Mouse (Mus musculus) myocyte (in vitro differentiated cells): Measurements from ENCODE around the gene Adamts17. TPM values are rescaled to one million over a fixed set of nuclear protein-coding genes. Genes with fewer than 3 reads are reported as not detected.

ENCODE experiments used
- H3K27me3 ChIP-seq: one replicate; pipeline ENCODE4 v1.6.1; 2011; ENCODE audit not compliant: control insufficient read depth, insufficient read depth, insufficient read length
- H3K36me3 ChIP-seq: one replicate; pipeline ENCODE4 v1.6.1; 2011; ENCODE audit not compliant: control insufficient read depth, insufficient read depth
- H3K4me2 ChIP-seq: one replicate; pipeline ENCODE4 v1.6.1; 2011; ENCODE audit warnings: low read depth, control low read depth
- H3K4me3 ChIP-seq: one replicate; pipeline ENCODE4 v1.5.1; 2011; ENCODE audit warnings: mild to moderate bottlenecking, control low read depth, moderate library complexity
- H3K79me2 ChIP-seq: one replicate; pipeline ENCODE4 v1.6.1; 2011; ENCODE audit not compliant: control insufficient read depth, insufficient read depth
- H3ac ChIP-seq: one replicate; pipeline ENCODE4 v1.6.1; 2011; ENCODE audit not compliant: control insufficient read depth, insufficient read length
- CEBPB ChIP-seq: IDR thresholded peaks from 2 replicates; pipeline ENCODE4 v1.6.1; 2011; ENCODE audit warnings: mild to moderate bottlenecking, moderate library complexity; ENCODE audit not compliant: poor library complexity, insufficient read depth, severe bottlenecking
- E2F4 ChIP-seq: IDR thresholded peaks from one replicate; pipeline ENCODE4 v1.6.1; 2011; ENCODE audit warnings: mild to moderate bottlenecking, control low read depth, moderate library complexity; ENCODE audit not compliant: insufficient read depth
- MAX ChIP-seq: IDR thresholded peaks from one replicate; pipeline ENCODE4 v1.6.1; 2011; ENCODE audit warnings: low read depth, mild to moderate bottlenecking, control low read depth
- MYOD1 ChIP-seq, 3 experiments: IDR thresholded peaks; one replicate each; pipeline ENCODE4 v1.6.1; 2011; ENCODE audit warnings: control low read depth in 2 of 3, low read depth in 2 of 3, mild to moderate bottlenecking in 2 of 3, moderate library complexity in 1 of 3; ENCODE audit not compliant: insufficient read length in 2 of 3, control insufficient read depth in 1 of 3
- MYOG ChIP-seq, 3 experiments: IDR thresholded peaks; one replicate each; pipeline ENCODE4 v1.6.1; 2011; ENCODE audit warnings: control low read depth in 2 of 3, low read depth in 2 of 3, mild to moderate bottlenecking in 2 of 3; ENCODE audit not compliant: insufficient read length in 2 of 3, control insufficient read depth in 1 of 3, insufficient read depth in 1 of 3
- POLR2A ChIP-seq: IDR thresholded peaks from one replicate; pipeline ENCODE4 v1.6.1; 2011; ENCODE audit warnings: low read depth, mild to moderate bottlenecking, control low read depth, moderate library complexity; ENCODE audit not compliant: insufficient read length
- POLR2AphosphoS2 ChIP-seq: IDR thresholded peaks from one replicate; pipeline ENCODE4 v1.6.1; 2011; ENCODE audit warnings: low read depth, control low read depth; ENCODE audit not compliant: insufficient read length
- REST ChIP-seq: IDR thresholded peaks from one replicate; pipeline ENCODE4 v1.6.1; 2011; ENCODE audit warnings: mild to moderate bottlenecking, control low read depth, moderate library complexity; ENCODE audit not compliant: insufficient read depth, insufficient read length
- SRF ChIP-seq: IDR thresholded peaks from one replicate; pipeline ENCODE4 v1.6.1; 2011; ENCODE audit warnings: low read depth; ENCODE audit not compliant: control insufficient read depth, insufficient read length
- TCF12 ChIP-seq: IDR thresholded peaks from one replicate; pipeline ENCODE4 v1.6.1; 2011; ENCODE audit warnings: mild to moderate bottlenecking, control low read depth; ENCODE audit not compliant: poor library complexity, insufficient read depth, severe bottlenecking
- TCF3 ChIP-seq: IDR thresholded peaks from one replicate; pipeline ENCODE4 v1.6.1; 2011; ENCODE audit warnings: low read depth, control low read depth; ENCODE audit not compliant: insufficient read length
- USF1 ChIP-seq: IDR thresholded peaks from one replicate; pipeline ENCODE4 v1.6.1; 2011; ENCODE audit warnings: low read depth, mild to moderate bottlenecking, control low read depth, moderate library complexity
- polyA plus RNA-seq: library from polyadenylated mRNA; unstranded; fragments of >200 nt; fragmentation: generic; extraction: Trizol; gene quantifications from one replicate; pipeline ENCODE4 v1.2.1, GENCODE M21; 2012; ENCODE audit warnings: missing spikeins

Gene Adamts17
- polyA plus RNA-seq, 1 experiment: 1.8 TPM

- no peaks in the 10 kb centered on the region for H3K36me3 ChIP-seq
- H3K79me2 ChIP-seq: no peaks in the 10 kb centered on the region
- TF ChIP-seq POLR2AphosphoS2 (no peak), USF1 (no peak), CEBPB (no peak), TCF12 (no peak), MYOG (IDR thresholded peaks at IDR 0.05; ENCODE audit: control insufficient read depth in 1 of 3, insufficient read depth in 1 of 3, insufficient read length in 2 of 3, low read depth in 2 of 3) (no peak), REST (no peak), MYOD1 (IDR thresholded peaks at IDR 0.05; ENCODE audit: control insufficient read depth in 1 of 3, insufficient read length in 2 of 3, low read depth in 2 of 3) (no peak), E2F4 (no peak), MAX (no peak), TCF3 (no peak), POLR2A (no peak), SRF (no peak)
- H3ac ChIP-seq: no peak overlapping the region
- H3K4me3 ChIP-seq: no peak overlapping the region
- H3K4me2 ChIP-seq: no peak overlapping the region
- H3K27me3 ChIP-seq: no peaks in the 10 kb centered on the region
Observed at GRCm38 (mm10) chr7:66798826-66799225, 40.7 kb upstream of the Adamts17 start.

DNA sequence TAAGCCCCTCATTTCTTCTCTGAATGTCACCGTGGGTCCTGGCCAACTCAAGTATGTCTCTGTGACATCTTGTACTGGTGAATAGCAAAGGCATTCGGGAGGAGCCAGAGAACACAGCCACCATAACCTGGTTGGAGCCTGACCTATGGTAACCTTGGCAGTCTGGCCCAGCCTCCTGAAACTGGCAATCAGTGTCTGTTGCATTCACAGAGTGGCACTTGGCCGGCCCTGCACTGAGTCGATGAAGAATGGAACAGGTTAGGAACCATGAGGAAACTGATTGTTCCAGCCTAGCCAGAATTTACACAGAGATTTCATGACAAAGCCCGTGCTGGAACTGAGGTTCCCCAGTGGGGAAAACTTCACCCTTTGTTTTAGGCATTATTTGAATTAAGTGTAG, 38.8 kb upstream of the Adamts17 start:
- Histone ChIP-seq H3K4me3 (no peak overlapping the region), H3K79me2 (no peaks in the 10 kb centered on the region), H3K4me2 (no peak overlapping the region), H3K27me3 (no peaks in the 10 kb centered on the region), H3K36me3 (no peaks in the 10 kb centered on the region), H3ac (no peak overlapping the region)
- TF ChIP-seq POLR2A (no peak), CEBPB (no peak), TCF3 (no peak), SRF (no peak), REST (no peak), POLR2AphosphoS2 (no peak), USF1 (no peak), TCF12 (no peak), MYOG (IDR thresholded peaks at IDR 0.05; ENCODE audit: control insufficient read depth in 1 of 3, insufficient read depth in 1 of 3, insufficient read length in 2 of 3, low read depth in 2 of 3) (no peak), E2F4 (no peak), MAX (no peak), MYOD1 (IDR thresholded peaks at IDR 0.05; ENCODE audit: control insufficient read depth in 1 of 3, insufficient read length in 2 of 3, low read depth in 2 of 3) (no peak)

DNA sequence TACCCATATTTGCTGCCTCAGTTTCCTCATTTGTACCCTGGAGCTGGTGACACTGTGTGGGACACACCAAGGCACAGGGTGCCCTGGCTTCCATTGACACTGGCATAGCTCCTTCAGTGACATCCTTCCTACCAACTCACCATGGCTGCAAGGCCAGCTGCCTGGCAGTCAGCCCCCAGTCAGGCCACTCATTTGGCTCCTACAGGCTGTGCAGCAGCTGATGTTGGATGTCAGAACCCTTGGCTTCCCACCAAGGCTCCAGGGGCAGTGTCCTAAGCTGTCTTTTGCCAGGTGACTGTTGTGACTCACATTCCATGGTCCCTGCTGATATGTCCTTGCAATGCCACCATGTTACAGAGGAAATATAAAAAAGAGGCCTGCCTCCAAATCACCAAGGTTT, 37.8 kb upstream of the Adamts17 start:
- Histone ChIP-seq H3ac (no peak overlapping the region), H3K36me3 (no peaks in the 10 kb centered on the region), H3K4me2 (no peak overlapping the region), H3K4me3 (no peak overlapping the region), H3K79me2 (no peaks in the 10 kb centered on the region), H3K27me3 (no peaks in the 10 kb centered on the region)
- no peak for TF ChIP-seq SRF
- no peak for TF ChIP-seq MAX
- no peak for TF ChIP-seq TCF3
- peak; percentile 42 to 88 (median 76) for TF ChIP-seq MYOG (IDR thresholded peaks at IDR 0.05; ENCODE audit: control insufficient read depth in 1 of 3, insufficient read depth in 1 of 3, insufficient read length in 2 of 3, low read depth in 2 of 3)
- TF ChIP-seq E2F4: no peak
- no peak for TF ChIP-seq POLR2A
- peak; percentile 12 to 95 (median 86) for TF ChIP-seq MYOD1 (IDR thresholded peaks at IDR 0.05; ENCODE audit: control insufficient read depth in 1 of 3, insufficient read length in 2 of 3, low read depth in 2 of 3)
- peak; percentile 27 for TF ChIP-seq TCF12
- no peak for TF ChIP-seq CEBPB
- TF ChIP-seq USF1: no peak
- no peak for TF ChIP-seq REST
- no peak for TF ChIP-seq POLR2AphosphoS2

- Histone ChIP-seq H3ac (no peak overlapping the region), H3K36me3 (no peaks in the 10 kb centered on the region), H3K4me3 (no peak overlapping the region), H3K79me2 (no peaks in the 10 kb centered on the region), H3K27me3 (no peaks in the 10 kb centered on the region), H3K4me2 (peak overlapping the region; percentile 31)
- TF ChIP-seq REST (no peak), MYOD1 (IDR thresholded peaks at IDR 0.05; ENCODE audit: control insufficient read depth in 1 of 3, insufficient read length in 2 of 3, low read depth in 2 of 3) (peak in 1 of 3 experiments; percentile 15)
Observed at GRCm38 (mm10) chr7:66803798-66804197, 35.7 kb upstream of the Adamts17 start.

- H3K4me2 ChIP-seq: no peak overlapping the region
- no peak overlapping the region for H3K4me3 ChIP-seq
- no peaks in the 10 kb centered on the region for H3K79me2 ChIP-seq
- H3K27me3 ChIP-seq: no peaks in the 10 kb centered on the region
- TF ChIP-seq MYOD1 (IDR thresholded peaks at IDR 0.05; ENCODE audit: control insufficient read depth in 1 of 3, insufficient read length in 2 of 3, low read depth in 2 of 3) (no peak), SRF (no peak), E2F4 (no peak)
- H3ac ChIP-seq: no peak overlapping the region
- H3K36me3 ChIP-seq: no peaks in the 10 kb centered on the region
Observed at GRCm38 (mm10) chr7:66806801-66807200, 32.7 kb upstream of the Adamts17 start.
